Mouse (Mus musculus): ENCODE data around the gene Sash3. TPM values are rescaled to one million over a fixed set of nuclear protein-coding genes. Genes with fewer than 3 reads are reported as not detected.
"Not testable (repeated sequence)": the region's sequence is repeated elsewhere in the genome, so short reads cannot be mapped to it uniquely, and the experiment has no call there.

Gene Sash3
- polyA plus RNA-seq, 1 experiment from 2014 or later = 3.7 TPM

GRCm38 (mm10) chrX:48207761-48208487 is 61.7 kb downstream of the Sash3 start:
- 15% methylated on average over 33 of the region's 36 CpGs for whole genome bisulfite sequencing
- peak; percentile 86 for ATAC-seq (ENCODE audit: insufficient number of reproducible peaks, low FRiP score, low TSS enrichment, low read depth)
- Histone ChIP-seq H3K4me2 (replicated peaks) (peak overlapping the region; percentile 48), H3K27ac (replicated peaks) (peak overlapping the region; percentile 39; the same call in 1 of the 2 replicates), H3K4me3 (replicated peaks) (peak overlapping the region; percentile 61), H3K9ac (peak overlapping the region; percentile 7; the same call in 1 of the 2 replicates), H3K4me1 (0 out of 2 replicates have a peak, but pooled peaks cover 4% of the 10 kb centered on the region), H3K36me3 (no peaks in the 10 kb centered on the region), H3K9me3 (replicated peaks) (no peaks in the 10 kb centered on the region), H3K27me3 (no peaks in the 10 kb centered on the region)

GRCm38 (mm10) chrX:48208519-48209185 is 62.4 kb downstream of the Sash3 start, which contains the start of gene Zdhhc9:
Gene Zdhhc9, minus strand, starts transcription at chrX:48208878.
- peak; percentile 97 for ATAC-seq (ENCODE audit: insufficient number of reproducible peaks, low FRiP score, low TSS enrichment, low read depth)
- 0 out of 2 replicates have a peak, but pooled peaks cover 4% of the 10 kb centered on the region for H3K4me1 ChIP-seq
- peak within 1 kb of the TSS; percentile 39; the same call in 1 of the 2 replicates for H3K27ac ChIP-seq (replicated peaks)
- WGBS = 19% methylated on average over 34 of the region's 34 CpGs
- H3K4me2 ChIP-seq (replicated peaks) = peak within 1 kb of the TSS; percentile 48
- H3K9ac ChIP-seq = peak within 1 kb of the TSS; percentile 18; the same call in 1 of the 2 replicates
- no peaks in the 10 kb centered on the region for H3K27me3 ChIP-seq
- H3K4me3 ChIP-seq (replicated peaks) = peak within 1 kb of the TSS; percentile 61
- no peaks in the 10 kb centered on the region for H3K9me3 ChIP-seq (replicated peaks)
- H3K36me3 ChIP-seq = no peaks in the 10 kb centered on the region

- H3K27ac ChIP-seq (replicated peaks); H3K36me3 ChIP-seq; H3K9ac ChIP-seq; H3K27me3 ChIP-seq; ATAC-seq (ENCODE audit: insufficient number of reproducible peaks, low FRiP score, low TSS enrichment, low read depth); H3K4me3 ChIP-seq (replicated peaks); H3K4me1 ChIP-seq; H3K9me3 ChIP-seq (replicated peaks); H3K4me2 ChIP-seq (replicated peaks): not testable (repeated sequence)
- WGBS = 81% methylated on average over 2 of the region's 4 CpGs
These were observed 63.5 kb downstream of the Sash3 start for GRCm38 (mm10) chrX:48209746-48210145.

Other genes starting within 250 kb of the Sash3 start
- 21.4 and 22.2 TPM in 2 replicates for gene Ocrl, start 234.0 kb upstream of the Sash3 start, polyA plus RNA-seq (2015; fragmentation: Nextera tagmentation; extraction: Ambion mirVana)
- 11.2 and 12.3 TPM in 2 replicates for gene Apln, start 111.6 kb upstream of the Sash3 start, polyA plus RNA-seq (2015; fragmentation: Nextera tagmentation; extraction: Ambion mirVana)
- 3.7 and 5.9 TPM in 2 replicates for gene Xpnpep2, start 37.7 kb upstream of the Sash3 start, polyA plus RNA-seq (2015; fragmentation: Nextera tagmentation; extraction: Ambion mirVana)
- gene Zdhhc9, start 62.4 kb downstream of the Sash3 start, polyA plus RNA-seq (2015; fragmentation: Nextera tagmentation; extraction: Ambion mirVana) = 6.6 and 6.7 TPM in 2 replicates
- 19.1 and 19.2 TPM in 2 replicates for gene Utp14a, start 110.4 kb downstream of the Sash3 start, polyA plus RNA-seq (2015; fragmentation: Nextera tagmentation; extraction: Ambion mirVana)
- 5.3 and 5.5 TPM in 2 replicates for gene Bcorl1, start 194.9 kb downstream of the Sash3 start, polyA plus RNA-seq (2015; fragmentation: Nextera tagmentation; extraction: Ambion mirVana)